Mouse (Mus musculus) MEL (cell line): ENCODE results near the gene Arrb1. TPM values are rescaled to one million over a fixed set of nuclear protein-coding genes. Genes with fewer than 3 reads are reported as not detected.

Experiments used
- DNase-seq: peaks from one replicate; pipeline ENCODE4 v3.0.0; 2011; ENCODE audit warnings: low read depth, low spot score
- H3K27ac ChIP-seq: 2 replicates; pipeline ENCODE4 v1.5.1; 2012; ENCODE audit warnings: low read depth, mild to moderate bottlenecking, control low read depth, low read length, moderate library complexity; ENCODE audit not compliant: control insufficient read depth
- H3K27me3 ChIP-seq, 2 experiments: fragments of 150-350 bp in 1 of 2; sonication (generic) in 1 of 2; 2 replicates each; pipeline ENCODE4 v1.6.1; 2012; ENCODE audit warnings: low read length in 2 of 2, mild to moderate bottlenecking in 2 of 2, improper control_type of control experiment in 1 of 2, moderate library complexity in 1 of 2; ENCODE audit not compliant: insufficient read depth in 2 of 2, control insufficient read depth in 1 of 2
- H3K36me3 ChIP-seq, 2 experiments: 2 replicates each; pipeline ENCODE4 v1.6.1; 2012 to 2014; ENCODE audit warnings: low read length in 2 of 2, improper control_type of control experiment in 1 of 2, inconsistent platforms in 1 of 2, mild to moderate bottlenecking in 1 of 2; ENCODE audit not compliant: insufficient read depth in 2 of 2, control insufficient read depth in 1 of 2
- H3K4me1 ChIP-seq, 2 experiments: fragments of 150-350 bp in 1 of 2; sonication (generic) in 1 of 2; 2 replicates each; pipeline ENCODE4 v1.6.1; 2012; ENCODE audit warnings: low read length in 2 of 2, improper control_type of control experiment in 1 of 2, mild to moderate bottlenecking in 1 of 2; ENCODE audit not compliant: insufficient read depth in 2 of 2, control insufficient read depth in 1 of 2
- H3K4me3 ChIP-seq, 2 experiments: fragments of 150-350 bp in 1 of 2; sonication (generic) in 1 of 2; 2 replicates each; pipeline ENCODE4 v1.5.1; 2012; ENCODE audit warnings: low read depth in 2 of 2, low read length in 2 of 2, mild to moderate bottlenecking in 2 of 2, moderate library complexity in 2 of 2, control low read depth in 1 of 2, improper control_type of control experiment in 1 of 2; ENCODE audit not compliant: control insufficient read depth in 1 of 2, insufficient read depth in 1 of 2
- H3K79me2 ChIP-seq: 2 replicates; pipeline ENCODE4 v1.6.1; 2012; ENCODE audit warnings: mild to moderate bottlenecking, low read length, moderate library complexity; ENCODE audit not compliant: control insufficient read depth, poor library complexity, insufficient read depth
- H3K9ac ChIP-seq: 2 replicates; pipeline ENCODE4 v1.6.1; 2012; ENCODE audit warnings: low read depth, mild to moderate bottlenecking, control low read depth, low read length, moderate library complexity; ENCODE audit not compliant: control insufficient read depth, poor library complexity, severe bottlenecking
- H3K9me3 ChIP-seq: fragments of 150-350 bp; sonication (generic); replicated peaks from 2 replicates; pipeline ENCODE4 v1.6.1; 2012; ENCODE audit warnings: mild to moderate bottlenecking, low read length, improper control_type of control experiment, moderate library complexity; ENCODE audit not compliant: insufficient read depth
- BHLHE40 ChIP-seq: IDR thresholded peaks from 2 replicates; pipeline ENCODE4 v1.6.1; 2012; ENCODE audit warnings: low read depth, mild to moderate bottlenecking, inconsistent platforms, low read length, improper control_type of control experiment, borderline replicate concordance
- CHD1 ChIP-seq: IDR thresholded peaks from 2 replicates; pipeline ENCODE4 v1.6.1; 2012; ENCODE audit warnings: low read depth, mild to moderate bottlenecking, inconsistent platforms, low read length, improper control_type of control experiment
- CTCF ChIP-seq, 3 experiments: IDR thresholded peaks in 2 of 3; conservative IDR thresholded peaks in 1 of 3; 2 replicates each; pipeline ENCODE4 v1.5.1; 2011 to 2012; ENCODE audit warnings: low read length in 3 of 3, low read depth in 2 of 3, mild to moderate bottlenecking in 2 of 3, improper control_type of control experiment in 1 of 3, inconsistent platforms in 1 of 3, mixed read lengths in 1 of 3, moderate library complexity in 1 of 3; ENCODE audit not compliant: control insufficient read depth in 1 of 3, insufficient read depth in 1 of 3, poor library complexity in 1 of 3, severe bottlenecking in 1 of 3
- E2F4 ChIP-seq: IDR thresholded peaks from 2 replicates; pipeline ENCODE4 v1.6.1; 2011; ENCODE audit warnings: low read depth, low read length, improper control_type of control experiment, borderline replicate concordance
- ELF1 ChIP-seq: IDR thresholded peaks from 2 replicates; pipeline ENCODE4 v1.6.1; 2014; ENCODE audit warnings: low read depth, mild to moderate bottlenecking, inconsistent platforms, low read length, improper control_type of control experiment, moderate library complexity
- EP300 ChIP-seq, 2 experiments: IDR thresholded peaks; 2 replicates each; pipeline ENCODE4 v1.6.1; 2011; ENCODE audit warnings: improper control_type of control experiment in 2 of 2, low read length in 2 of 2, low read depth in 1 of 2, mild to moderate bottlenecking in 1 of 2
- ETS1 ChIP-seq: IDR thresholded peaks from 2 replicates; pipeline ENCODE4 v1.6.1; 2012; ENCODE audit warnings: low read depth, mild to moderate bottlenecking, inconsistent platforms, low read length, improper control_type of control experiment, moderate library complexity
- HCFC1 ChIP-seq: IDR thresholded peaks from 2 replicates; pipeline ENCODE4 v1.6.1; 2012; ENCODE audit warnings: low read depth, mild to moderate bottlenecking, inconsistent platforms, low read length, improper control_type of control experiment, moderate library complexity
- JUND ChIP-seq: IDR thresholded peaks from 2 replicates; pipeline ENCODE4 v1.6.1; 2011; ENCODE audit warnings: low read depth, mild to moderate bottlenecking, improper control_type of control experiment, low read length
- KAT2A ChIP-seq: conservative IDR thresholded peaks from 2 replicates; pipeline ENCODE4 v1.6.1; 2012; ENCODE audit warnings: low read depth, low read length, improper control_type of control experiment, inconsistent platforms
- MAX ChIP-seq: IDR thresholded peaks from 2 replicates; pipeline ENCODE4 v1.6.1; 2011; ENCODE audit warnings: low read length, improper control_type of control experiment
- MAZ ChIP-seq: IDR thresholded peaks from 2 replicates; pipeline ENCODE4 v1.6.1; 2012; ENCODE audit warnings: low read depth, mild to moderate bottlenecking, inconsistent platforms, low read length, improper control_type of control experiment
- MEF2A ChIP-seq: IDR thresholded peaks from 2 replicates; pipeline ENCODE4 v1.6.1; 2014; ENCODE audit warnings: low read depth, mild to moderate bottlenecking, inconsistent platforms, low read length, improper control_type of control experiment; ENCODE audit not compliant: poor library complexity, insufficient replicate concordance, severe bottlenecking; ENCODE audit errors: extremely low read depth
- MXI1 ChIP-seq: IDR thresholded peaks from 2 replicates; pipeline ENCODE4 v1.6.1; 2011; ENCODE audit warnings: mild to moderate bottlenecking, low read depth, low read length, improper control_type of control experiment
- NRF1 ChIP-seq: IDR thresholded peaks from 2 replicates; pipeline ENCODE4 v1.6.1; 2014; ENCODE audit warnings: low read depth, mild to moderate bottlenecking, inconsistent platforms, low read length, improper control_type of control experiment, moderate library complexity; ENCODE audit not compliant: poor library complexity, insufficient read depth, severe bottlenecking
- POLR2AphosphoS2 ChIP-seq: IDR thresholded peaks from 2 replicates; pipeline ENCODE4 v1.6.1; 2011; ENCODE audit warnings: low read length, improper control_type of control experiment
- POLR2AphosphoS5 ChIP-seq: IDR thresholded peaks from 2 replicates; pipeline ENCODE4 v1.6.1; 2012; ENCODE audit warnings: low read depth, borderline replicate concordance, mild to moderate bottlenecking, inconsistent platforms, low read length, moderate library complexity, mixed read lengths
- RCOR1 ChIP-seq: IDR thresholded peaks from 2 replicates; pipeline ENCODE4 v1.6.1; 2012; ENCODE audit warnings: low read depth, mild to moderate bottlenecking, inconsistent platforms, low read length, improper control_type of control experiment
- SIN3A ChIP-seq: IDR thresholded peaks from 2 replicates; pipeline ENCODE4 v1.6.1; 2012; ENCODE audit warnings: low read length, improper control_type of control experiment, inconsistent platforms
- SMC3 ChIP-seq: IDR thresholded peaks from 2 replicates; pipeline ENCODE4 v1.6.1; 2011; ENCODE audit warnings: low read depth, low read length, improper control_type of control experiment
- TAL1 ChIP-seq: IDR thresholded peaks from 2 replicates; pipeline ENCODE4 v1.6.1; 2012; ENCODE audit warnings: mild to moderate bottlenecking, inconsistent platforms, low read length, moderate library complexity, mixed read lengths
- TBP ChIP-seq: IDR thresholded peaks from 2 replicates; pipeline ENCODE4 v1.8.0; 2011; ENCODE audit warnings: low read depth, low read length, improper control_type of control experiment
- TCF12 ChIP-seq: IDR thresholded peaks from 2 replicates; pipeline ENCODE4 v1.6.1; 2014; ENCODE audit warnings: low read depth, mild to moderate bottlenecking, inconsistent platforms, low read length, improper control_type of control experiment, moderate library complexity
- USF1 ChIP-seq: IDR thresholded peaks from 2 replicates; pipeline ENCODE4 v1.6.1; 2014; ENCODE audit warnings: low read depth, mild to moderate bottlenecking, inconsistent platforms, low read length, improper control_type of control experiment, moderate library complexity
- USF2 ChIP-seq, 2 experiments: IDR thresholded peaks; 2 replicates each; pipeline ENCODE4 v1.6.1; 2011 to 2012; ENCODE audit warnings: improper control_type of control experiment in 2 of 2, low read length in 2 of 2, borderline replicate concordance in 1 of 2, inconsistent platforms in 1 of 2, low read depth in 1 of 2, mild to moderate bottlenecking in 1 of 2; ENCODE audit not compliant: insufficient read depth in 1 of 2
- ZC3H11A ChIP-seq: IDR thresholded peaks from 2 replicates; pipeline ENCODE4 v1.6.1; 2012; ENCODE audit warnings: low read depth, mild to moderate bottlenecking, inconsistent platforms, low read length, improper control_type of control experiment
- polyA plus RNA-seq, 2 experiments: library from polyadenylated mRNA; stranded (reverse) in 1 of 2; unstranded in 1 of 2; fragments of >175 nt in 1 of 2; fragments of >200 nt in 1 of 2; gene quantifications; 2 replicates each; pipeline versions ENCODE4 v1.2.1 to v1.2.4; 2012; ENCODE audit warnings: low replicate concordance in 2 of 2, low read depth in 1 of 2; ENCODE audit not compliant: insufficient read length in 2 of 2, insufficient read depth in 1 of 2, missing spikeins in 1 of 2
- total RNA-seq: library from RNA; depleted of rRNA; stranded (reverse); fragments of 300-350 nt; gene quantifications from 2 replicates; pipeline ENCODE4 v1.2.3, GENCODE M21; 2012

Arrb1 gene
- total and polyA plus RNA-seq, 3 experiments: 27.0 to 67.7 (median 62.7) TPM

GRCm38 (mm10) chr7:99559091-99559490 is 23.8 kb downstream of the Arrb1 start:
- no peak overlapping the region for H3K9ac ChIP-seq
- H3K9me3 ChIP-seq: no peaks in the 10 kb centered on the region
- TF ChIP-seq TCF12 (no peak), ELF1 (no peak), SMC3 (no peak), E2F4 (no peak), MAZ (no peak), EP300 (IDR thresholded peaks at IDR 0.05; ENCODE audit: low read depth in 1 of 2, low read length in 2 of 2) (no peak), SIN3A (no peak), ZC3H11A (no peak), TBP (no peak), KAT2A (no peak), TAL1 (no peak), USF1 (no peak), MAX (no peak), MXI1 (no peak), USF2 (IDR thresholded peaks at IDR 0.05; ENCODE audit: borderline replicate concordance in 1 of 2, insufficient read depth in 1 of 2, low read depth in 1 of 2, low read length in 2 of 2) (no peak), CTCF (IDR thresholded peaks at IDR 0.05 in 2 of 3, conservative IDR thresholded peaks at IDR 0.05 in 1 of 3; ENCODE audit: control insufficient read depth in 1 of 3, insufficient read depth in 1 of 3, low read depth in 2 of 3, low read length in 3 of 3, poor library complexity in 1 of 3, severe bottlenecking in 1 of 3) (no peak), ETS1 (no peak)
- TF ChIP-seq, all 39 proteins: peak for 0
- Histone ChIP-seq H3K79me2 (peaks cover 2% of the 10 kb centered on the region), H3K27ac (no peak overlapping the region), H3K27me3 (no peaks in the 10 kb centered on the region), H3K36me3 (no peaks in the 10 kb centered on the region; a peak in 2 of 4 replicates), H3K4me1 (no peaks in the 10 kb centered on the region), H3K4me3 (no peak overlapping the region)
- DNase-seq: no peak

GRCm38 (mm10) chr7:99562478-99562877 is 27.2 kb downstream of the Arrb1 start:
- Histone ChIP-seq H3K4me1 (no peaks in the 10 kb centered on the region), H3K79me2 (no peaks in the 10 kb centered on the region), H3K36me3 (no peaks in the 10 kb centered on the region), H3K9me3 (no peaks in the 10 kb centered on the region), H3K9ac (no peak overlapping the region), H3K4me3 (no peak overlapping the region), H3K27ac (no peak overlapping the region), H3K27me3 (no peaks in the 10 kb centered on the region)
- TF ChIP-seq SIN3A (no peak), CHD1 (no peak), USF2 (IDR thresholded peaks at IDR 0.05; ENCODE audit: borderline replicate concordance in 1 of 2, insufficient read depth in 1 of 2, low read depth in 1 of 2, low read length in 2 of 2) (no peak), KAT2A (no peak), HCFC1 (no peak), CTCF (IDR thresholded peaks at IDR 0.05 in 2 of 3, conservative IDR thresholded peaks at IDR 0.05 in 1 of 3; ENCODE audit: control insufficient read depth in 1 of 3, insufficient read depth in 1 of 3, low read depth in 2 of 3, low read length in 3 of 3, poor library complexity in 1 of 3, severe bottlenecking in 1 of 3) (no peak), TAL1 (no peak), SMC3 (no peak), MXI1 (no peak), ELF1 (no peak), RCOR1 (no peak), NRF1 (no peak), JUND (no peak), TCF12 (no peak), MEF2A (no peak), POLR2AphosphoS2 (no peak), BHLHE40 (no peak), MAX (no peak), POLR2AphosphoS5 (no peak)
- no peak for DNase-seq
